Mouse (Mus musculus) urinary bladder, adult 2 months (tissue): ENCODE measurements around the gene Prpsap2. TPM values are rescaled to one million over a fixed set of nuclear protein-coding genes. Genes with fewer than 3 reads are reported as not detected.

Source experiments
- DNase-seq: peaks from one replicate; pipeline ENCODE4 v3.0.0; 2022; ENCODE audit warnings: low spot score
- polyA plus RNA-seq: library from polyadenylated mRNA; depleted of rRNA; stranded (reverse); fragments of >200 nt; gene quantifications from 2 replicates; pipeline ENCODE4 v1.2.3, GENCODE M21; 2012; rRNA removed

Prpsap2 gene
- polyA plus RNA-seq, 1 experiment = 33.1 TPM

DNA sequence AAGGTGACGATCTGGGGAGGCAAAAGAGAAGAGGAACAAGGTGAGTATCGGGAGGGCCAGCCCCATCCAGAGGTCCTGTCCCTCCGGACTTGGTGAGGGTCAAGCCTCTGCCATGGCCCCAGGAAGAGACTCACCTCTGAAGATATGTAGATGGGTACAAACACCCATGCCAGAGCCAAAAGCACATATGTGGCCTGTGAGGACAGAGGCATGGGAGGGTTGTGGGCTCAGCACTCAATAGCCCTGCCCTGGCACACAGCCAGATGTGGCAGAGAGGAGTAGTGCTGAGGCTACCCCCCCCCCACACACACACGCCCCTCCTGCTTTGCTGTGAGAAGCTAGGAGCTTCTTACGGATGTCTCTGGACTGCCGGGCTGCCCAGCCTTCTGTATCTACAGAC lies 46.8 kb downstream of the Prpsap2 start:
- DNase-seq = no peak

DNA sequence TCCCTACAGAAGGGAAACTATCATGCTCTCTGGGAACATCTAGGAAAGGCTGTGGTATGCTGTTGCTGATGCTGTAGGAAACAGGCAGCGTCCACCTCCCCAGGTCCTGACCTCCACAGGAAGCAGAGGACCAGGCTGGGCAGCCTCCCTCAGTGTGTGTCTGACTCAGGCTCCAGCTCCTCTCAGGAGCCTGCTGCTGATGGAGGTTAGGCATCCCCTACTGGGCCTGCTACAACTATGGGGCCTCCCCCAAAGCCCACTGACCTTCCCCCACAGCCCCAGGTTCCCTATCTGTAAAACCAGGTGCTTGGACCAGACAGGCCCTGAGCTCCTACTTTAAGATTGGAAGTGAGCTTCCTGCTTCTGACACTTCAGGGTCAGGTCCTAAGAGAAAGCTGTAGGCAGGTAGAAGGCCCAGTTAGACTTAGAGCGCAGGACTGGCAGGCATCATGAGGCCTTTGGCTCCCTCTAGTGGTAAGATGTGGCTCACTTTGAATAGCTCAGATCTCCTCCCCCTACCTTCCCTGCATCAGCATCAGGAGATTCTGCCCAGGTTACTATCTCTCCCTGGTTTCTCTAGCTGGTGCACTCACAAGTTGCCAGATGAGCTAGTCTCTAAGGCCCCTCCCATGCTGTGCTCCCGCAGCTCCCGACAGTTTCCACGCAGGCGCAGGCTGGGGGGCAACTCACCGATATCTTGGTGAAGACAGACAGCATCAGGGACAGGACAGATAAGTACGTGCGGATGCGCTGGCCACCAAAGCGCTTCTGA lies 47.4 kb downstream of the Prpsap2 start:
- peak; percentile 28 for DNase-seq

DNA sequence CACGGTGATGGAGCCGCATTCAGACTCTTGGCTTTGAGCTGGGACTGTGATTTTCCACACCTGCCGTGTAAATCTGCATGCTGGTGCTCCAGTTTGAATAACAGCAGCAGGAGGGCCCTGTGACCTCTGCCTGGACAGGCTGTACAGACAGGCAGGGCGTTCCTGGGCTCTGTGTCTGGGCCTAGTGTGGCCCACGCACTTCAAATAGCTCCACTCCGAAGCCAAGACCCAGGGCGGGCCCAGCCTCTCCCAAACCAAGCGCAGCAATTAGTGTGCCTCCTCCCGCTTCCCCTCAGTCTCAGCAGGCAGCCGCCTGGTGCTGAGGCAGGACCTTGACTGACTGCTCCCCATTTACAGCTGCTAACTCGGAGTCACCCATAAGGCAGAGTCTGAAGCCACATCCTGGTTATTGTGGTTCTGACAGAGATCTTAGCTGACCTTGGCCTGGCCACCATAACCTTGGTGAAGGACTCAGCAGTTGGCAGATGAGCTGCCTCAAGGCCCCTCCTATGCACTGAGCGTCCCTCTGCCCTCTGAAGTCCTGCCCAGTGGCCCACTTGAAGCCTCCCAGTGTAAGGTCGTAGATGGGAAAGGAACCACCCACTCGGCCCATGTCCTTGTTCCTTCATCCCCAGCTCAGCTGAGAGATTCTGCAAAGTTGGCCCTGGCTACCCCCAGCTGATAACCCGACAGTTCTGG lies 48.6 kb downstream of the Prpsap2 start:
- DNase-seq = peak; percentile 19

DNA sequence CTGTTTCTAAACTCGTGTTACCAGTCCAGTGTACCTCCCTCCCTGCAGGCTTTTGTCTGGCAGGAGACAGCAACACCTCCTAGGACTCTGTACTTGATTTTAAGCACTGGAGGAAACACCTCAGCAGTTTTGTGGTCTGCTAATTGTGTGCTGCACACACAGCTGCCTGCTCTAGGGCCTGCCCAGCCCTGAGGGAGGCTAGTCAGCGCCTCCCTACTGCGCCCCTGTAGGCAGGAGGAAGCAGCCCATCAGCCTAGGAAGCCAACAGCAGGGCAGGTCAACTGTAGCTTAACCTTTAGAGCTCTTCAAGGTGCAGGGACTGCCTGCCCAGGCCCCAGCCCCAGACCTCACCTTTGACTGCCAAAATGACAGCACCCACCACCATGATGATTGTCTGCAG lies 53.0 kb downstream of the Prpsap2 start:
- no peak for DNase-seq

DNA sequence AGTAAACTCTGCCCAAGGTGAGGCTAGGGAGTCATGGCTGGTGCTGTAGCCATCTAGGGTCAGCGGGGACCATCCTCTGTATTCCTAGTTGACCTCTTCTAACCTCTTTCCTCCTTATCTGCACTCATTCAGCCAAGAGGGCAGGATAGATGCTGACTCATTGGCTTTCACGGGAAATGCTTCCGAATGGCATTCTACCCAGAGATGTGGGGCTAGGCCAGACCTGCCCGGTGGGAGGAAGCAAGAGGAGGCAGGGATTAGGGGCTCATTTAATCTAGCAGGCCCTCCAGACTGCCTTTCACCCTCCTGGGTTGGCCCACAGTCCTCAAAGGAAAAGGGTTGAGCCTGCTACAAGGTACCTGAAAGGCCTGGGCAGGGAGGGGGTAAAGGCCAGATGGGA lies 55.7 kb downstream of the Prpsap2 start:
- no peak for DNase-seq

DNA sequence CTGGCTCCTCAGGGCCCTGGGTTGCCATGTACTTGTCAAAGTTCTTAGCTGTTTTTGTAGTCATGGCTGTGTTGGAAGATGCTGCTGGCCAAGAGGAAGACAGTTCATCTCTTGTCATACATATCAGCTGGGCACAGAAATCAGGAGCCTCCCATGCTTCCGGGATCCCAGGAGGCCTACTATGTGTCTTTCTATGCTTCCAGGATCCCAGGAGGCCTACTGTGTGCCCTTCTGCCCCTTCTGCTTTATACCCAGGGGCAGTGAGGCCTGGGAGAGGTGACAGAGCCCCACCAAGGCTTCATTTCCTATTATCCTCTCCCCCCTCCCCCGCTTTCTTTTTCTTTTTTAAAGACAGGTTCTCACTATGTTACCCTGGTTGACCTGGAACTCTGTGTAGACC lies 56.3 kb downstream of the Prpsap2 start:
- no peak for DNase-seq

DNA sequence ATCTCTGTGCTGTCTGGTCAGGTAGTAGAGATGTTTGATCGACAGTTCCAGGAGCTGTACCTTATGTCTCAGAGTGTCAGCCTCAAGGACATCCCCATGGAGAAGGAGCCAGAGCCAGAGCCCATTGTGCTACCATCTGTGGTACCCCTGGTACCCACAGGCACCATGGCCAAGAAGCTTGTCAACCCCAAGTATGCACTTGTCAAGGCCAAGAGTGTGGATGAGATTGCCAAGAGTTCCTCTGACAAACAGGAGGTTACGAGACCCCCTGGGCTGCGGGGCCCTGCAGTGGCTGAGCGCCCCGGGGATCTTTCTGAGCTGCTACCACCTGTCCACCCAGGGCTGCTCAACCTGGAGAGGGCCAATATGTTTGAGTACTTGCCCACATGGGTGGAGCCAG lies 59.4 kb downstream of the Prpsap2 start:
- DNase-seq = no peak

DNA sequence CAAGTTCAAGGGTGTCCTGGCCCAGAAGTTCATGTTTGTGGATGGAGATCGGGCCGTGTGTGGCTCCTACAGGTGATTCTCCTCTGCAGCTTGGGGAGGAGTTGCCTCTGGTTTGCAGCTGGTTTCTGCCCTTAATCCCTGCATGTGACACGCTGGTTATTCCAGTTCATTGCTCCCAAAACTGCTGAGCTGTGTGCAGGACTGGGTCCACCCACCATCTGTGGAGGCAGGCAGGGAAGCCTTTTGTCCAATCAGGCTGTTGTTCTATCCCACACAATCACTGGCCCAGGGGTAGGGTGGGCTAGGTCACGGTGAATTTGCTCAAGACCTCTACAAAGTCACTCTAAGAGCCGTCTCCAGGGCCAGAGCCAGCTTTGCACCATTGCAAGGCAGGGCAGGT lies 60.2 kb downstream of the Prpsap2 start:
- no peak for DNase-seq

DNA sequence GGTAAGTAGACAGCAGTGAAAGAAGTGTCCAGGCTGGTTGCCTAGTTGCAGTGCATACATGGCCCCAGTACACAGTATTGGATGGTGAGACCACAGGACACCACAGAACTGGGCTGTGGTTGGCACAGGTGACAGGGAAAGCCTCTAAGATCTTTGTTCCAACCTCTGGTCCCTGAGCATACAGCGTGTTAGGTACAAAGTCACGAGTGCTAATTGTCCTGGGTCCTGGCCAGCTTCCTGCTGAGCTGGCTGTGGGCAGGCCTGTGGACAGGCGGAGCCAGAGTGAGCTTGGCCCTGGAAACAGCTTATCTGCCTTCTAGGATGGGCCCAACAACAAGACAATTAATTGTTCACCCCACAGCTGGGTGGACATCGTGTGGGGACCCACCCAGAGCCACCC lies 62.0 kb downstream of the Prpsap2 start:
- DNase-seq = no peak

DNA sequence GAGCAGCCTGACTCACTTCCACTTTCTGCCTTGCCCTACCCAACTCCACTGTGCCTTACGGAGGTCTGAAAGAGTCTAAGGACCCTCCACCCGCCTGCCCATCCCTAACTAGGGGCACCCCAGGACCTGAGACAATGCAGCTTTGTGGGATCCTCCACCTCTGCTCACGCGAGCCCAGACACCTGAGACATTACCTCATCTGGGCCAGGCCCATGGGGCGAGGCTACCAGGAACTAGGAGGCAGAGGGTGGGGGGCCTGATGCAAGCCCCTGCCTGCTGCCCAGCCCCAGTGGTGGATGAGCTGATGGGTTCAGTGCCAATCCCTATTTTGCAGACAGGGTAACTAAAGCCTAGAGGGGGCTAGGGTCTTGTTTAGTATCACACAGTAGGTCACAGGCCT lies 62.4 kb downstream of the Prpsap2 start:
- DNase-seq = no peak

DNA sequence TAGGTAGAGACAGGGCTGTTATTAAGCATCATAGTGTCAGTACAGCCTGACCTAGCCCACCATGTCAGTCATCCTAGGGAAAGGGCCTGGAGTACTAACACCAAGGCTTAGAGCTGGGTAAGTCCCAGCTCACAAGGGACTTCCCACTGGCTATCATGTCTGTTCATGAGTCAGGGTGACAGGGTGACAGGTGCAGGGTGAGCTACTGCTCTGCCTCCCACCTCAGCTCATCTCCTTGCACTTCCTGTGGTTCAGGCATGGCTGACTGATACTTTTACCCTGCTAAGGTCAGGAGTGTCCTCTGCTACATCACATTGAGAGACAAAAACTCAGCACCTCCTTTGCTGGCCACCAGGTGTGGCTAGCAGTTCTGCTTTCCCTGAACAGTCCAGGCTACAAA lies 63.0 kb downstream of the Prpsap2 start:
- no peak for DNase-seq

DNA sequence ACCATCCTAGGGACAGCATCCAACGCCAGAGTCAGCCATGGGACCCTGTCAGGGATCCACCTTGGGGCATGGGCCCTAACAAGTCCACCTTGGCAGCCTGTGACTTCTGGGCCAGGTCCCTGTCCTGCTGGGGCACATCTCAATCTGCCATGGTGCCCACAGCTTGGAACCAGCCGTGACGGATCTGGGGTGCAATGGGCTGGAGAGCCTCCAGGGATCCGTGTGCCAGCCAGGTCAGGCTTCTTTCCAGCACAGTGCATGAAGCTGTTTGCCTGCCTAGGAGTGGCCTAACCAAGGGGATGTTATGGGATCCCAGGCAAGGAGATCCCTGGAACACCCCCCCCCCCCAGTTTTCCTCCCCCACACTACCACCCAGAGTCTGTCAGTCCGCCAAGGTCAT lies 68.9 kb downstream of the Prpsap2 start:
- no peak for DNase-seq

DNA sequence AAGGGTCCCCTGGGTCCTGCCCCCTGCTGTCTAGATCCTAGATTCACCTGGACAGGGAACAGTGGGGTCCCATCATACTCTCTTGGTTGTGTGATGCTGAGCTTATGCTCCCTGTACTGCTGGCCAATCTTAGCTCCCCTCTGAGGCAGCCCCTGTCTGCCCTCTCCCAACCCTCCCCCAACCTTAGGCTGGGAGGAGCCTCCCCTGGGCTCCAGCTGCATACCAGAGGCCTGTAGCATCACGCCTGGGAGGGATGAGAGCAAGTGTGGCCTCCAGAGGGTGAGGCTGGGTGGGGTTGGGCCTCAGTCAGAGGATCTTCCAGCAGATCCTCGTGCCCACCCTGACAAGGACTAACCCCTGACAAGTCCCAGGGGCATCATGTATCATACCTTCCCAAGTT lies 74.3 kb downstream of the Prpsap2 start:
- no peak for DNase-seq

DNA sequence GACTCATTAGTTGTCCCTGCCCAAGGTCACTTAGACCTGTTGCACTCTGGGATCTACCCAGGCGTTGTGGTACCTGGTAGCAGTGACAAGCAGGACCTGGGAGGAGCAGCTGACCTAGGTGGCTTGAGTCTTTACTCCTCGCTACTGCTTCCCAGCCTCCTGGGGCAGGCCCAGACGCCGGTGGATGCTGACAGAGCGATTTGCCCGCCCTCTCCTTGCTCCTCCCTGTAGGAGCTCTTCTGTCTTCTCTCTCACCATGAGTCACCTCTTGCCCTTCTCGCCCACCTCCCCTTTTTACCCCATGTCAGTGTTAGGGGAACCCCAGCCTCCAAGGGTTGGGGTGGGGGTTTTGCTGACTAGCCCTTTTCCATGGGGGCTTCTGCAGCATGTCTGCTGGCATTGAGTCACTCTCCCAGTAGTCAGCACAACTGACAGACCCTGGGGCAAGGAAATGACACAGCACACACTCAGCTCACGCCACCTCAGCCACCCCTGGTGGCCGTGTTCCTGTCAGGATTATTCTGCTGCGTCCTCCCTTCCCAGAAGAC lies 74.9 kb downstream of the Prpsap2 start:
- no peak for DNase-seq

DNA sequence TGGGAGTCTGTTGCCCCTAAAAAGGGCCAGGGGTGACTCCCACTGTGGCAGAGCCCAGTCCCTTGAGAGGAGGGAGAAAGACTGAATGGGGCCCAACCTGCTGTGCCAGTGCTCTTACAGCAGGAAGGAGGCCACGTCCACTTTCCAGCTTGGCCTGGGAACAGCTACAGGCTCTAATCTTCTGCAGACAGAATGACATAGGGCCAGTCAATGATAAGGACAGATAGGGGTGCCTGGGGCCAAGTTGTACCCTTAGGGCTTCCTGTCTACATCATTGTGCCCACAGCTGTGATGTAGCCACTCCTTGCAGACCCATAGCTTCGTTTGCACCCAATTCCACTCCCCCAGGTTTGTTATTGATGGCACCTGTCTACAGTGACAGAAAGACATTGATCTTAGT lies 75.7 kb downstream of the Prpsap2 start:
- no peak for DNase-seq

DNA sequence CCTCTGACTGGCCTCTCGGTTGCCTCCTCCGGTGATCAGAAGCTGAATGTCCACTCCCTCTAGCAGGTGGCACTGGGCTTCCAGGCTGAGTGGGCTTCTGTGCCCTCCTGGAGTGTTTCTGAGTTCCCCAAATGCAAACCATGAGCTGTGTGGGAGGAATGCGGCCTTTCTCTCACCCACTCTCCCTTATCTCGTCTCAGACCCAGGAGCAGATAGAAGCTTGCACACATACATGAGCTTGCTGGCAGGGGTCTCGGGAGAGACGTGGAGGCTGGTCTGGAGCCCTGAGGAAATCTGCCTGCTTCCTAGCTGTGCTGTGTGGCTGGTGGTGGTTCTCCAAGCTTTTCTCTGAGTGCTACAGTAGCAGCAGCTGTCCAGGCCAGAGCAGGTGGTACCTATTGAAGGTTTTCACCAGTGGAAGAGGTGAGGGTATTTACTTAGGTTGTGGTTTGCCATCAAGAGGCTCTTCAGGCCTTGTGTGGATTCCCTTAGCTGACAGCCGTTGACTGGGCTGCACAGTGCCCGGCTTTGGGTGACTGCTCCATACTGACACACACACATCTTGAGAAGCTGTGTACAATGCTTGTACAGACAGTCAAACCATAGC lies 76.7 kb downstream of the Prpsap2 start:
- no peak for DNase-seq

DNA sequence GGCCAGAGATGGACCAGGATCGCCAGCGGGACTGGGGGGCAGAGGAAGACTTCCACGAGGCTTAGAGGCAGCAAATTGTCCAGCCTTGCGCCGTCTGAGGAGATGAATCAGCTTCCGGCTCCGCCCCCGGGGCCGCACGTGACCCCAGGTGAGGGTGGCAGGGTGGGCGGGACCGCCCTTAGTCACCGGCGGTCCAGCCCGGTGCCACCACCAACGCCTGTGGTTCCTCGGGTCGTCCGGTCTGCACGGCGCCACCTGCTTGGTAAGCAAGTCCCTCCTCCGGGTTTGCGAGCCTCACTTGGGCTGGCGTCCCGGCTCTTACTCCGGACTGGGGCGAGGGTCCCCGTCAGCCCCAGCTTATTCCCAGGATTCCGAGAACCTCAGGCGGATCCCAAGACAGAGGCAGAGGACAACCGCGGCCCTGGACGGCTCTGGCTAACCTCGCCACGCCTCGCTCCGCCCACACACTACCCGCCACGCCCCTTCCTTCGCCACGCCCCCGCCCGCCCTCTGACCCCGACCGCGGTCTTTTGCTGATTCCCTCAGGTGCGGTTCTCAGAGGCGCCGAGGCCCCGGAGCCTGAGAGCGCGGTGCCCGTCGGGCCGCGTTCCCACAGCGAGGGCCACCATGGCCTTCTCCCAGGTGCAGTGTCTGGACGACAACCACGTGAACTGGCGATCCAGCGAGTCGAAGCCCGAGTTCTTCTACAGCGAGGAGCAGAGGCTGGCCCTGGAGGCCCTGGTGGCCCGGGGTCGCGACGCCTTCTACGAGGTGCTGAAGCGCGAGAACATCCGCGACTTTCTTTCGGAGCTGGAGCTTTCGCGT lies 77.8 kb downstream of the Prpsap2 start, which contains the start of gene Fam83g:
Gene Fam83g, plus strand, starts transcription at position 185 of the 825 bp plus-strand sequence.
- DNase-seq = peak; percentile 76

Other genes with a start within 250 kb of the Prpsap2 start
- gene Epn2, start 182.4 kb downstream of the Prpsap2 start, polyA plus RNA-seq = 46.0 and 48.3 TPM in 2 replicates
- gene Grap, start 108.8 kb downstream of the Prpsap2 start, polyA plus RNA-seq = 5.5 and 6.2 TPM in 2 replicates
- gene Fam83g, start 78.0 kb downstream of the Prpsap2 start, polyA plus RNA-seq = 6.2 and 6.5 TPM in 2 replicates
- gene Slc5a10, start 41.3 kb downstream of the Prpsap2 start, polyA plus RNA-seq = 0.03 and 0.04 TPM in 2 replicates
- gene Ulk2, start 93.0 kb upstream of the Prpsap2 start, polyA plus RNA-seq = 23.0 and 26.7 TPM in 2 replicates
- gene Akap10, start 168.2 kb upstream of the Prpsap2 start, polyA plus RNA-seq = 17.9 and 18.5 TPM in 2 replicates
- 8.7 and 10.3 TPM in 2 replicates for gene Specc1, start 194.7 kb upstream of the Prpsap2 start, polyA plus RNA-seq